ENCODE assay signal across 21 mouse cellular contexts in genomic region chr6:142668831-142669230, GRCm38 (mm10). TPM values are rescaled to one million over a fixed set of nuclear protein-coding genes. Genes with fewer than 3 reads are reported as not detected.
DNase-seq lines count a peak whose midpoint lies in the region; ATAC-seq and TF ChIP-seq lines count a peak whose summit lies in the region.
"Had no signal": no experiment of that assay in that cellular context is flagged by ENCODE, and none has a peak within 500 bp of the region (broad histone marks: within the 10 kb centered on the region; RNA-seq: fewer than 3 reads in every experiment).

No protein-coding gene starts in this region.

- intact Hi-C loops in gastrocnemius, postnatal 14 days (cut with DNase I; ENCODE audit: low total_unique reads): no loop called here
- intact Hi-C loops in heart, postnatal 25 days (cut with DNase I): loop anchor here (2.0 to 5.0 kb wide), 2 partner anchors 20 to 53 kb away; no protein-coding TSS in a partner anchor

- ATAC-seq in heart, embryonic 16.5 days (replicated peaks; ENCODE audit: extremely low read depth, insufficient read depth, low FRiP score): no peak
- ATAC-seq in kidney, embryonic 14.5 days (ENCODE audit: low FRiP score, low TSS enrichment): peak; percentile 35; the same call in 1 of the 2 replicates
- no peak for ATAC-seq in stomach, postnatal 0 days (ENCODE audit: low FRiP score, low TSS enrichment)
- ATAC-seq: liver, embryonic 12.5 days had no signal

- no peak overlapping the region for H3K9ac ChIP-seq in heart, embryonic 16.5 days (ENCODE audit: low read length)
- H3K9ac ChIP-seq in kidney, embryonic 14.5 days (ENCODE audit: low read depth, low read length): no peak overlapping the region
- no peak overlapping the region for H3K9ac ChIP-seq in stomach, postnatal 0 days (ENCODE audit: low read length)
- H3K9ac ChIP-seq: forebrain, postnatal 0 days; hindbrain, embryonic 13.5 days; liver, embryonic 12.5 days; lung, embryonic 15.5 days had no signal

- peaks cover 17% of the 10 kb centered on the region for H3K4me1 ChIP-seq in heart, embryonic 16.5 days (ENCODE audit: control insufficient read depth, insufficient read depth, low read length)
- 0 out of 2 replicates have a peak, but pooled peaks cover 7% of the 10 kb centered on the region for H3K4me1 ChIP-seq in kidney, embryonic 14.5 days (ENCODE audit: control insufficient read depth, insufficient read depth, low read length)
- no peaks in the 10 kb centered on the region for H3K4me1 ChIP-seq in stomach, postnatal 0 days (replicated peaks; ENCODE audit: control insufficient read depth, insufficient read depth)
- H3K4me1 ChIP-seq: forebrain, embryonic 10.5 days; hindbrain, embryonic 13.5 days; liver, embryonic 12.5 days; midbrain, embryonic 10.5 days had no signal

- peaks cover 33% of the 10 kb centered on the region for H3K36me3 ChIP-seq in heart, embryonic 16.5 days (ENCODE audit: control insufficient read depth, insufficient read depth)
- no peaks in the 10 kb centered on the region for H3K36me3 ChIP-seq in kidney, embryonic 14.5 days (ENCODE audit: control insufficient read depth, insufficient read depth, low read length)
- H3K36me3 ChIP-seq in stomach, postnatal 0 days (ENCODE audit: control insufficient read depth, insufficient read depth, low read length): no peaks in the 10 kb centered on the region
- H3K36me3 ChIP-seq: forebrain, embryonic 10.5 days; hindbrain, embryonic 13.5 days; lung, embryonic 15.5 days; midbrain, embryonic 10.5 days had no signal

- peak; percentile 19 for DNase-seq in gastrocnemius, adult 18-20 months (ENCODE audit: low spot score)
- no peak for DNase-seq in gastrocnemius, postnatal 14 days
- no peak for DNase-seq in heart, postnatal 25 days (ENCODE audit: low spot score)
- no peak for DNase-seq in kidney, postnatal 4 days
- DNase-seq in stomach, postnatal 0 days (ENCODE audit: low spot score): no peak
- DNase-seq in urinary bladder, postnatal 36 days (ENCODE audit: low spot score in 2 of 2): no peak
- DNase-seq: cerebellum, adult 8-10 months; layer of hippocampus, adult 9-11 months; retina, postnatal 1 day had no signal

- H3K4me2 ChIP-seq in heart, embryonic 16.5 days (ENCODE audit: low read depth, low read length): no peak overlapping the region
- no peak overlapping the region for H3K4me2 ChIP-seq in kidney, embryonic 14.5 days (replicated peaks; ENCODE audit: low read depth, low read length)
- no peak overlapping the region for H3K4me2 ChIP-seq in stomach, postnatal 0 days (replicated peaks; ENCODE audit: low read depth)
- H3K4me2 ChIP-seq: hindbrain, embryonic 13.5 days; liver, embryonic 12.5 days; lung, embryonic 15.5 days had no signal

- no peaks in the 10 kb centered on the region for H3K27me3 ChIP-seq in heart, embryonic 16.5 days (ENCODE audit: control insufficient read depth, insufficient read depth, low read length)
- no peaks in the 10 kb centered on the region for H3K27me3 ChIP-seq in kidney, embryonic 14.5 days (ENCODE audit: control insufficient read depth, insufficient read depth, low read length)
- H3K27me3 ChIP-seq in stomach, postnatal 0 days (ENCODE audit: control insufficient read depth, insufficient read depth, low read length): no peaks in the 10 kb centered on the region
- H3K27me3 ChIP-seq: hindbrain, embryonic 13.5 days; liver, embryonic 12.5 days; lung, embryonic 15.5 days had no signal

- WGBS in heart, embryonic 16.5 days: 64% methylated on average over 6 of the region's 6 CpGs
- WGBS in kidney, embryonic 14.5 days: 62% methylated on average over 6 of the region's 6 CpGs
- 59% methylated on average over 6 of the region's 6 CpGs for WGBS in stomach, postnatal 0 days

- no peak overlapping the region for H3K4me3 ChIP-seq in heart, embryonic 16.5 days (ENCODE audit: low read length)
- H3K4me3 ChIP-seq in kidney, embryonic 14.5 days (ENCODE audit: low read length): no peak overlapping the region
- no peak overlapping the region for H3K4me3 ChIP-seq in stomach, postnatal 0 days (ENCODE audit: low read depth, low read length)
- H3K4me3 ChIP-seq: forebrain, embryonic 10.5 days; hindbrain, embryonic 13.5 days; left cerebral cortex, adult 2 months; liver, embryonic 12.5 days; lung, embryonic 15.5 days; midbrain, embryonic 10.5 days had no signal

- peak overlapping the region; percentile 86 for H3K27ac ChIP-seq in heart, embryonic 16.5 days (ENCODE audit: low read length)
- H3K27ac ChIP-seq in kidney, embryonic 14.5 days (ENCODE audit: low read depth, low read length): no peak overlapping the region
- peak overlapping the region; percentile 26; the same call in 1 of the 2 replicates for H3K27ac ChIP-seq in stomach, postnatal 0 days (replicated peaks)
- H3K27ac ChIP-seq: forebrain, embryonic 10.5 days; hindbrain, embryonic 13.5 days; kidney, postnatal 0 days; left cerebral cortex, adult 2 months; liver, embryonic 12.5 days; lung, embryonic 15.5 days; macrophage; midbrain, embryonic 10.5 days had no signal

- peaks cover 6% of the 10 kb centered on the region for H3K9me3 ChIP-seq in heart, embryonic 16.5 days (replicated peaks; ENCODE audit: control insufficient read depth, low read length)
- H3K9me3 ChIP-seq in kidney, embryonic 14.5 days (ENCODE audit: control insufficient read depth, low read length): 0 out of 2 replicates have a peak, but pooled peaks cover 3% of the 10 kb centered on the region
- no peaks in the 10 kb centered on the region; the same call in 1 of the 2 replicates for H3K9me3 ChIP-seq in stomach, postnatal 0 days (ENCODE audit: control insufficient read depth, low read length)
- H3K9me3 ChIP-seq: forebrain, embryonic 10.5 days; midbrain, embryonic 10.5 days had no signal

- no peak for TF ChIP-seq EP300 in stomach, postnatal 0 days (optimal IDR thresholded peaks at IDR 0.05)

- no peak for TF ChIP-seq CTCF in stomach, postnatal 0 days (IDR thresholded peaks at IDR 0.05; ENCODE audit: low read depth)

RNA-seq across cellular contexts. Expression of gene Abcc9, which starts 33.3 kb away (rescaled TPM):
- total RNA-seq in gastrocnemius, adult 18-20 months (2021): 100 to 1,000 TPM; 120 to 132 TPM
- 100 to 1,000 TPM; 126 to 127 TPM for total RNA-seq in gastrocnemius, postnatal 14 days (2021)
- 16.3 and 16.7 TPM in 2 replicates for polyA plus RNA-seq in heart, embryonic 16.5 days (2015; fragmentation: Nextera tagmentation; extraction: Ambion mirVana)
- 100 to 1,000 TPM; 215 to 223 TPM for total RNA-seq in heart, postnatal 25 days (2021)
- 6.4 and 7.3 TPM in 2 replicates for polyA plus RNA-seq in kidney, embryonic 14.5 days (2014; fragmentation: Nextera tagmentation; extraction: Ambion mirVana)
- 4.6 and 5.8 TPM in 2 replicates for polyA plus RNA-seq in stomach, postnatal 0 days (2015; fragmentation: Nextera tagmentation; extraction: Ambion mirVana)
- total RNA-seq: neutrophil, adult 5-6 weeks had no signal
- polyA plus RNA-seq: macrophage had no signal
